16 mouse cellular contexts compared by ENCODE assay signal in the genomic region with DNA sequence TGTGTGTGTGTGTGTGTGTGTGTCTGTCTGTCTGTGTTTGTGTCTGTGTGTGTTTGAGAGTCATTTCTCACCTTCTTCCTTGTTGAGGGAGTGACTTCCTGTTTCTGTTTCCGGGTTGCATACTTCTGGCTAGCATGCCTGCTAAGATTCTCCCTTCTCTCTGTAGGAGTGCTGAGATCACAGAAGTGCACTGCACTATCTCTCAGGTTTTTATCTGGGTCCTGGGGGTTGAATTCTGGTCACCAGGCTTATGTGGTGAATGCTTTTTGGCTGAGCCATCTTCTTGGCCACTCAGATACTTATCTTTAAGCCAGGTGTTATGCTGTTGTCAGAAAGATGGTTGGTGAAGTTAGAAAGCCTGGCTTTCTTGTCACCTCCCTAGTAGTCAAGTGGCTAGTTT. TPM values are rescaled to one million over a fixed set of nuclear protein-coding genes. Genes with fewer than 3 reads are reported as not detected.
DNase-seq lines count a peak whose midpoint lies in the region; ATAC-seq and TF ChIP-seq lines count a peak whose summit lies in the region.
"Had no signal": no experiment of that assay in that cellular context is flagged by ENCODE, and none has a peak within 500 bp of the region (broad histone marks: within the 10 kb centered on the region; RNA-seq: fewer than 3 reads in every experiment).

No protein-coding gene starts in this region.

- peak overlapping the region; percentile 33; the same call in 1 of the 2 replicates for H3K27ac ChIP-seq in bone marrow macrophage, adult 2 months (ENCODE audit: insufficient read depth, low read depth, low read length)
- H3K27ac ChIP-seq: hindbrain, embryonic 13.5 days; limb, embryonic 10.5 days; midbrain, embryonic 10.5 days had no signal

- ATAC-seq in frontal cortex, adult (ENCODE audit: low TSS enrichment), result peak; percentile 44; the same call in 1 of the 2 replicates
- ATAC-seq: forebrain, postnatal 0 days; Patski had no signal

- no peak for TF ChIP-seq CTCF in bone marrow macrophage, adult 2 months (IDR thresholded peaks at IDR 0.05; ENCODE audit: low read depth, low read length)

- no peak overlapping the region for H3K4me3 ChIP-seq in bone marrow macrophage, adult 2 months (ENCODE audit: insufficient read depth, low read length)
- H3K4me3 ChIP-seq: hindbrain, embryonic 13.5 days; limb, embryonic 10.5 days; midbrain, embryonic 10.5 days had no signal

- DNase-seq in frontal cortex, postnatal 14 days (ENCODE audit: low spot score in 2 of 2), result no peak
- DNase-seq in B cell, adult 2 months, result peak; percentile 44 to 51
- DNase-seq in natural killer cell, adult 2 months (ENCODE audit: low spot score in 2 of 2), result peak; percentile 48 to 52
- DNase-seq in right cerebral cortex, postnatal 4 days, result no peak
- no peak for DNase-seq in testis, postnatal 14 days (ENCODE audit: low spot score)
- no peak for DNase-seq in urinary bladder, postnatal 14 days (ENCODE audit: low spot score)
- DNase-seq: adrenal gland, postnatal 10 days; forebrain, postnatal 0 days; layer of hippocampus, adult 9-11 months; lung, adult 2 months had no signal

- peaks cover 2% of the 10 kb centered on the region; the same call in 1 of the 2 replicates for H3K4me1 ChIP-seq in bone marrow macrophage, adult 2 months (ENCODE audit: control insufficient read depth, insufficient read depth, low read length)
- H3K4me1 ChIP-seq: hindbrain, embryonic 13.5 days; limb, embryonic 10.5 days; midbrain, embryonic 10.5 days had no signal

- TF ChIP-seq POLR2A in bone marrow macrophage, adult 2 months (IDR thresholded peaks at IDR 0.05; ENCODE audit: borderline replicate concordance, low read depth, low read length), result no peak

RNA-seq across cellular contexts. Expression of a gene that starts 11.0 kb away (rescaled TPM):
- 93.8 and 107 TPM in 2 replicates for polyA plus RNA-seq in bone marrow macrophage, adult 2 months (2012; ENCODE audit: insufficient read depth, insufficient read length, missing spikeins)

Comparison
In these comparisons a context has a peak if more than half of its experiments do, and no peak if none do; other contexts are left out.
1. DNase-seq: peak in B cell, adult 2 months (2 of 2) and natural killer cell, adult 2 months (2 of 2); none in frontal cortex, postnatal 14 days (0 of 2), right cerebral cortex, postnatal 4 days (single experiment), testis, postnatal 14 days (single experiment) and urinary bladder, postnatal 14 days (single experiment).